Mouse (Mus musculus) liver, embryonic 15.5 days (tissue): ENCODE results near the gene Gm28635. TPM values are rescaled to one million over a fixed set of nuclear protein-coding genes. Genes with fewer than 3 reads are reported as not detected.
A peak's percentile ranks its signal among the peaks of the same experiment; 100 is the strongest.
"Not testable (repeated sequence)": the region's sequence is repeated elsewhere in the genome, so short reads cannot be mapped to it uniquely, and the experiment has no call there.

Source experiments
- ATAC-seq: fragments of 200-750 bp; cut with Nextera tagmentation; 2 replicates; pipeline ENCODE4 v1.8.0; 2017; ENCODE audit warnings: moderate number of reproducible peaks, mild to moderate bottlenecking, moderate library complexity; ENCODE audit not compliant: insufficient read depth
- H3K27ac ChIP-seq: fragments of 300-500 bp; sonication (generic); replicated peaks from 2 replicates; pipeline ENCODE4 v1.5.1; 2015; ENCODE audit warnings: mild to moderate bottlenecking, inconsistent platforms
- H3K27me3 ChIP-seq: fragments of 300-500 bp; sonication (generic); 2 replicates; pipeline ENCODE4 v1.6.1; 2015; ENCODE audit warnings: mild to moderate bottlenecking, inconsistent platforms
- H3K36me3 ChIP-seq: fragments of 300-500 bp; sonication (generic); replicated peaks from 2 replicates; pipeline ENCODE4 v1.6.1; 2015; ENCODE audit warnings: moderate library complexity, mild to moderate bottlenecking, inconsistent platforms
- H3K4me1 ChIP-seq: fragments of 300-500 bp; sonication (generic); replicated peaks from 2 replicates; pipeline ENCODE4 v1.6.1; 2015; ENCODE audit warnings: inconsistent platforms
- H3K4me2 ChIP-seq: fragments of 300-500 bp; sonication (generic); 2 replicates; pipeline ENCODE4 v1.6.1; 2015; ENCODE audit warnings: moderate library complexity, mild to moderate bottlenecking, inconsistent platforms
- H3K4me3 ChIP-seq: fragments of 300-500 bp; sonication (generic); replicated peaks from 2 replicates; pipeline ENCODE4 v1.5.1; 2015; ENCODE audit warnings: mild to moderate bottlenecking, inconsistent platforms
- H3K9ac ChIP-seq: fragments of 300-500 bp; sonication (generic); 2 replicates; pipeline ENCODE4 v1.6.1; 2015; ENCODE audit warnings: moderate library complexity, mild to moderate bottlenecking, inconsistent platforms
- H3K9me3 ChIP-seq: fragments of 300-500 bp; sonication (generic); replicated peaks from 2 replicates; pipeline ENCODE4 v1.6.1; 2016; ENCODE audit warnings: inconsistent platforms
- WGBS: fragments of 180-500 bp; shearing (Covaris S2); methylation state at CpG from one replicate; pipeline ENCODE4 v1.1.7; 2015; ENCODE audit warnings: mixed read lengths; ENCODE audit not compliant: insufficient replicate concordance; 5-methylcytosine and 5-hydroxymethylcytosine counted together
- polyA plus RNA-seq: library from polyadenylated mRNA; unstranded; fragments of >200 nt; fragmentation: Nextera tagmentation; extraction: Ambion mirVana; gene quantifications from 2 replicates; pipeline ENCODE4 v1.2.1, GENCODE M21; 2015

Gene Gm28635
- polyA plus RNA-seq, 1 experiment from 2014 or later = not detected

DNA sequence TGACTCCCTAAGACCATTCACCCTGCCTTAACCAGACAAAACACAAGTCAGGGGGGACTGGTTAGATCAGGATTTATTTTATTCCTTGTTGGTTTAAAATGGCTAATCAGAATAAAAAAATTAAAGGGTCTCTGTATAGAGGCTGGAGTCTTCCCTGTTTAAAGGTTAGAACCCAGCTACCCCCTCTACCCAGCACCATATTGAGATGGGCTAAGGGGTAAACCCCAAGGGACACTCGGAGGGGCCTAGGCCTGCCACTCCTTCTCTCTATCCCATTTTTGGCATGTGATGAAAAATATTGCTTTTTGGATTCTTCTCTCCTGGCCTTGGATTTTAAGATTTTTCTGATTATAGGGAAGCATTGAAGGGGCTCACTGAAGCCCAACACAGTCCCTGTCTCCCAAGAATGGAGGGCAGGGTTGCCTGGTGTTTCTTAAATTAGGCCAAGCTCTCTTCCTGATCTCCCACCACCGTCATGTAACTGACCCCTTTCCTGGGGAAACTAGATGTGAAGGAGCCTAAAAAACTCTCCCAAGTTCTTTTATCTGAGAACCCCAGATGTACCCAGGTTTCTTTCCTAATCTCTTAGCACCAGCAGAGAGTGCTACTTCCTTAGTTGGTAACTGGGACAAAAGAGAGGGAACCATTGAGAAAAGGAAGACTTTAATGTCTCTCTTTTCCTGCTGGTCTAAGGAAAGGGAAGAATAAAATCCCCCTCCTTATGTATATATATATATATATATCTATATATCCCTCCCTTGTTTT is 10.4 kb upstream of the Gm28635 start:
- WGBS = 57% methylated on average over 2 of the region's 2 CpGs
- no peaks in the 10 kb centered on the region for H3K9me3 ChIP-seq
- no peak overlapping the region for H3K4me2 ChIP-seq
- no peak for ATAC-seq
- H3K9ac ChIP-seq = no peak overlapping the region
- H3K27ac ChIP-seq = peak overlapping the region; percentile 58
- H3K4me1 ChIP-seq = peaks cover 24% of the 10 kb centered on the region
- no peak overlapping the region for H3K4me3 ChIP-seq
- peaks cover 89% of the 10 kb centered on the region for H3K36me3 ChIP-seq
- H3K27me3 ChIP-seq = no peaks in the 10 kb centered on the region

DNA sequence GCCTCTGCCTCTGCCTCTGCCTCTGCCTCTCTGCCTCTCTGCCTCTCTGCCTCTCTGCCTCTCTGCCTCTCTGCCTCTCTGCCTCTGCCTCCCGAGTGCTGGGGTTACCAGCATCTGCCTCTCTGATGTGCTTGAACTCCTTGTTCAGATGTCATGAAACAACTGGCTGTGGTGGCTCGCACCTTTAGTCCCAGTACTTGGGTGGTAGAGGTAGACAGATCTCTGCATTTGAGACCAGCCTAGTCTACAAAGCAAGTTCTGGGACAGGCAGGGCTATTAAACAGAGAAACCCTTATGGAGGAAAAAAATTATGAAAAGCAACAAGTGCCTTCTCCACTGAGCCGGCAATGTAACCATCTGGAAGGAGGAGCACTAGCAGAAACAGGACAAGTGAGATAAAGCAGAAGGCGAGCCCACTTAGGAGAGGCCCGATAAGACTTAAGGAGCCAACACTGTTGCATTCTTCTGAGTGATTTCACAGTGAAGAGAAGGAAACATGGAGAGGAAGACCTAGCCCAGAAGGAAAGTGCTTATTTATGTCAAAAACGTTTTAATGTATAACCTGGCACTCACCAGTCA is 4.9 kb upstream of the Gm28635 start:
- peak overlapping the region; percentile 99 for H3K27ac ChIP-seq
- peak; percentile 50 for ATAC-seq
- peak overlapping the region; percentile 52 for H3K9ac ChIP-seq
- H3K4me1 ChIP-seq = peaks cover 49% of the 10 kb centered on the region
- H3K9me3 ChIP-seq = no peaks in the 10 kb centered on the region
- 24% methylated on average over 6 of the region's 6 CpGs for WGBS
- no peaks in the 10 kb centered on the region for H3K27me3 ChIP-seq
- H3K36me3 ChIP-seq = peaks cover 50% of the 10 kb centered on the region
- peak overlapping the region; percentile 38 for H3K4me3 ChIP-seq
- H3K4me2 ChIP-seq = peak overlapping the region; percentile 64

DNA sequence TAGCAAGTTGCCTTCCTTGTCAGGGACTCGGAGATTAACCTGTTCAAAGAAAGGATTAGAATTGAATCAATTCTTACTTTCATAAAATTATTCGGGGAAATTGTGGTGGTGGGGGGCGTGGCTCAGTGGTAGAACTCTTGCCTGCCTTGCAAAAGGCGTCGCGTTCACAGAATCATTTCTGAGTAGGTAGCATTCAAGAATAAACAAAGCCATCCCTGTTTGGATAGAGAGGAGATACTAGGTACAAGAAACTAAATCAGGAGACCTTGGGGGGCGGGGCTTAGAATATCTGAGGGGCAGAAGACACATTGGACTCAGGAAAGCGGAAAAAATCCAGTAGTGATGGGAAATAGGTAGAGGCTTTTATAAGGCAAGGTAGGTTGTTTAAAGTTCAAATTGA is 1.2 kb upstream of the Gm28635 start, which contains the start of gene Tmx2:
Gene Tmx2 (minus strand): TSS at position 125 of the 400 bp plus-strand sequence.
- no peaks in the 10 kb centered on the region for H3K9me3 ChIP-seq
- no peak for ATAC-seq
- H3K4me2 ChIP-seq = peak within 1 kb of the TSS; percentile 81
- peaks cover 59% of the 10 kb centered on the region for H3K4me1 ChIP-seq
- H3K36me3 ChIP-seq = peaks cover 35% of the 10 kb centered on the region
- no peaks in the 10 kb centered on the region for H3K27me3 ChIP-seq
- H3K9ac ChIP-seq = peak within 1 kb of the TSS; percentile 87
- WGBS = 7% methylated on average over 8 of the region's 8 CpGs
- peak within 1 kb of the TSS; percentile 87 for H3K4me3 ChIP-seq
- H3K27ac ChIP-seq = peak within 1 kb of the TSS; percentile 90

DNA sequence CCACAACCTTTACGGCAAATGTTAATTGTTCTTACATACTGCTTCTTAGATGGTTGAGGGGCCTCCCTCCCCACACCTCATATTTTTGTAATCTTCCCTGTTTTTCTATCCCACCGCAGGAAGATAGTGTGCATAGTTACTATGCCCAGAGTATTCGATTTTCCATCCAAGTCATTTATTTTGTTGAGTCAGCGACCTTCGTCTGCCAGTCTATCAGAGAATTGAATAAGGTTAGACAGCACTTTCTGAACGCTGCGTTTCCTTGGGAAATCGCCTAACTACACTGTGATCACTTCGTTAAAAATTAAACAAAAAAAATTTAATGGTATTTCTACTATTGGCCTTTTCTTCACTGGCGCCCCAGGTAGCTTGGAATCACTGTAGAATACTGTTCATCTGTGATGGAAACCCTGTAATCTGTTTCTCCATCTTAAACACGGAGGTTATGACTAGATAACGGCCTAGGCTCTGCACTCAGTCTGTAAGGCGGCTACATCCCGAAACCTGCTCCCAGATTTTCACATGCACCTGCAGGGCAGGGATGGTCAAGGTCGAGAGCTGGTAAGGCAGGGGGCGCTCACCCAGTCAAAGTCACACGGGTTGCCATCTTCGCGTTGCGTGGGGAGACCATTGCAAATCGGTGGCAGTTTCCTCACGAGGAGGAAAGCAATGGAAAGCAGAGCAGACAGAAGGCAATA is 422 bp downstream of the Gm28635 start:
- H3K36me3 ChIP-seq = peaks cover 50% of the 10 kb centered on the region
- H3K4me3 ChIP-seq = peak overlapping the region; percentile 87
- no peaks in the 10 kb centered on the region for H3K27me3 ChIP-seq
- H3K9ac ChIP-seq = peak overlapping the region; percentile 61
- peaks cover 47% of the 10 kb centered on the region for H3K4me1 ChIP-seq
- peak overlapping the region; percentile 75 for H3K27ac ChIP-seq
- peak overlapping the region; percentile 80 for H3K4me2 ChIP-seq
- H3K9me3 ChIP-seq = no peaks in the 10 kb centered on the region
- ATAC-seq = peak; percentile 40
- 7% methylated on average over 22 of the region's 22 CpGs for WGBS

DNA sequence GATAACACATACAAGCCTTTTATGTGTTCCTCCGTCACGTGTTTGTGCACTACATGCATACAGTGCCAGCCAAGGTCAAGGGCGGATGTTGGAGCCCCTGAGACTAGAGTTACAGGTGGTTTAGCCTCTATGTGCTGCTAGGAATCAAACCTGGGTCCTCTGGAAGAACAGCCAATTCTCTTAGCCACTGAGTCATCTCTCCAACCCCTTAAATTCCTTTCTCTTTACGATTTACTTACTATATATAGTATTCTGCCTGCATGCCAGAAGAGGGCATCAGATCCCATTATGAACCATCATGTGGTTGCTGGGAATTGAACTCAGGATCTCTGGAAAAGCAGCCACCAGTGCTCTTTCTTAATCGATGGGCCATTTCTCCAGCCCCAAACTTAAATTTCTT is 6.3 kb downstream of the Gm28635 start:
- H3K4me3 ChIP-seq, ATAC-seq, H3K9ac ChIP-seq, H3K9me3 ChIP-seq, H3K27ac ChIP-seq, H3K27me3 ChIP-seq: not testable (repeated sequence)
- peaks cover 38% of the 10 kb centered on the region for H3K36me3 ChIP-seq
- H3K4me2 ChIP-seq = peak overlapping the region; percentile 88; the same call in 1 of the 2 replicates
- peaks cover 33% of the 10 kb centered on the region for H3K4me1 ChIP-seq
- WGBS = 69% methylated on average over 4 of the region's 5 CpGs

DNA sequence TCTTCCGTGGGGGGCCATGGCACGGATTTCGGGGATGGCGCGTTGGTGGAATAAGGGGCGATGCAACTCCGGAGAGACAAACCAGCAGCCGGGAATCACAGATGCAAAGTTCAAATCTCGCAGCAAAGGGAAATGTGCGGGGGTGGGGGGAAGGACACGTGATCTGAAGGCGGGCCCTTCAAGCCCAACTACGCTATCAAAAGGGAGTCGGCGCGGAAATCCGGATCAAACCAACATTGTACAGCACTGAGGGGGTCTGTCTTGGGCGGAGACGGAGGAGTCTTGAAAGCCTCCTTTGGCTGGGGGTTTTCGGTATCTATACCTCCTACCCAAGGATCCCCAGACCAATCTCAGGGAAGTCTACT is 7.3 kb downstream of the Gm28635 start, which contains the start of gene Selenoh:
Gene Selenoh (minus strand): TSS at position 202 of the 365 bp plus-strand sequence.
- Histone ChIP-seq H3K27me3 (no peaks in the 10 kb centered on the region), H3K27ac (peak within 1 kb of the TSS; percentile 76), H3K4me2 (peak within 1 kb of the TSS; percentile 88), H3K4me3 (peak within 1 kb of the TSS; percentile 79), H3K9ac (peak within 1 kb of the TSS; percentile 79), H3K36me3 (peaks cover 32% of the 10 kb centered on the region), H3K9me3 (no peaks in the 10 kb centered on the region), H3K4me1 (peaks cover 25% of the 10 kb centered on the region)
- under 1% methylated on average over 20 of the region's 20 CpGs for WGBS
- peak; percentile 90 for ATAC-seq

DNA sequence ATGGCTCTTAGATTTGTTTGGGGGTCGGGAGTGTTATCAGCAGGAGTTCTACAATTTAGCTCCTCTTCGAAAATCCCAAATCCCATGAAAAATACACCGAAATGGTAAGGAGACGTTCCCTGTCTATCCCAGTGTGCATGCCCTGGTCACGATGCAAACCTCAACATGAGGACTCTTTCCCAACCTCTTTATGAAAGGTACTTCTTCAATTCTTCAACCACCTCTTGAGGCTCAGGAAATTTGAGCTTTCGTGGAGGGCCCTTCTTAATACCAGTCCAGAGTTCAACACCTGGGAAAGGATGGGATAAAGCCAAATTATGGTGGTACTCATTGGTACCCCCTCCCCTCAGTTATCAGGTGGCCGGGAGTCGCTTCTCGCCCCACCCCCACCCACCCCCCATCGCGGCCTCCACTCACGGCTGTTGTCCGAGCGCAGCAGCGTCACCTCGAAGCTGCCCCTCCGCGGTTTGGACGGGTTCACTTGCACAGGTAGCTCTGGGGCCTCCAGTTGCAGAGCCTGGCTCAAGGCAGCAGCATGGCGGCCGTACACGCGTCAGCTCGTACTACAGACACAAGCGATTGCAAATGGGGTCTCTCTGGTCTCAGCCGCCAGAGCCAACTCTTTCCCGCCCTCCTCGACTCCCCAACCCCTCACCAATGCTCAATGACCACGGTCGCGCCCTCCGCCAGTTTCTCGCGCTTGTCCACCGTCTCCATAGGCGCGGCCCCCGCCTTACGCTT is 7.8 kb downstream of the Gm28635 start:
- peak overlapping the region; percentile 88 for H3K4me2 ChIP-seq
- H3K36me3 ChIP-seq = peaks cover 27% of the 10 kb centered on the region
- no peaks in the 10 kb centered on the region for H3K9me3 ChIP-seq
- peak overlapping the region; percentile 79 for H3K9ac ChIP-seq
- peak; percentile 59 for ATAC-seq
- peaks cover 25% of the 10 kb centered on the region for H3K4me1 ChIP-seq
- peak overlapping the region; percentile 79 for H3K4me3 ChIP-seq
- H3K27ac ChIP-seq = peak overlapping the region; percentile 76
- H3K27me3 ChIP-seq = no peaks in the 10 kb centered on the region
- 2% methylated on average over 39 of the region's 39 CpGs for WGBS

DNA sequence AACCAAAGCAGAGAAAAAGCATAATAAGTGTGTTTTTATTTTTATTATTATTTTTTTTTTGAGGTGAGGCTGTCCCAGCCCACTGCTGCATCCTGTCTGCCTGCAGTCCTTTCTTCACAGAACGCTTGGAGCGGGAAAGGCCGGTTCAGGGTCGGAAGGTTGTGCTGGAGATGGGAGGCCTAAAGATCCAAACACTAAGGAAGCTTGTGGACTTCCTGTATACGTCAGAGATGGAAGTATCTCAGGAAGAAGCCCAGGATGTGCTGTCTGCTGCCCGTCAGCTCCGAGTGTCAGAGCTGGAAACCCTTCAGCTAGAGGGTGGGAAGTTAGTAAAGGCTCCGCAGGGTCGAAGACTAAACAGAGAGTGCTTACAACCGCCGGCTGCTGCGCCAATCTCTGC is 11.8 kb downstream of the Gm28635 start:
- peaks cover 21% of the 10 kb centered on the region for H3K4me1 ChIP-seq
- H3K27me3 ChIP-seq = no peaks in the 10 kb centered on the region
- H3K27ac ChIP-seq = peak overlapping the region; percentile 38; the same call in 1 of the 2 replicates
- no peak for ATAC-seq
- no peak overlapping the region for H3K4me2 ChIP-seq
- no peak overlapping the region for H3K4me3 ChIP-seq
- 53% methylated on average over 12 of the region's 12 CpGs for WGBS
- H3K9me3 ChIP-seq = no peaks in the 10 kb centered on the region
- no peaks in the 10 kb centered on the region; the same call in 1 of the 2 replicates for H3K36me3 ChIP-seq
- H3K9ac ChIP-seq = no peak overlapping the region

DNA sequence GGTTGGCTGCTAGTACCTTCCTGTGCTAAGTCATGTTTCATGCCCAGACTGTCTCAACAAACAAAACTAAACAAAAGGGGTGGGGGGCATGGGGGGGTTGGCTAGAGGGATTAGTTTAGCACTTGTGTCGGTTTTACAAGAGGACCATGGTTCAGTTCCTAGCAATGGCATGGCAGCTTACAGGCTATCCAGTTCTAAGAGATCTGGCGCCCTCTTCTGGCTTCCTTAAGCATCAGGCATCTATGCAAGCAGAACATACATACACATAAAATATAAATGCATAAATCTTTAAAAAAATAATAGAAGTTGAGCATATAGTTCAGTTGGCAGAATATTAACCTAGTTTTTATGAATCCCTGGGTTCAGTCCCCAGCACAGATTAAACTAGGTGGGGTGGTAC is 15.0 kb downstream of the Gm28635 start:
- no peak overlapping the region for H3K4me2 ChIP-seq
- no peaks in the 10 kb centered on the region for H3K27me3 ChIP-seq
- 23% methylated on average over 2 of the region's 2 CpGs for WGBS
- H3K36me3 ChIP-seq = no peaks in the 10 kb centered on the region
- no peaks in the 10 kb centered on the region for H3K4me1 ChIP-seq
- no peak for ATAC-seq
- no peak overlapping the region for H3K4me3 ChIP-seq
- H3K9ac ChIP-seq = no peak overlapping the region
- H3K27ac ChIP-seq = no peak overlapping the region
- H3K9me3 ChIP-seq = no peaks in the 10 kb centered on the region

DNA sequence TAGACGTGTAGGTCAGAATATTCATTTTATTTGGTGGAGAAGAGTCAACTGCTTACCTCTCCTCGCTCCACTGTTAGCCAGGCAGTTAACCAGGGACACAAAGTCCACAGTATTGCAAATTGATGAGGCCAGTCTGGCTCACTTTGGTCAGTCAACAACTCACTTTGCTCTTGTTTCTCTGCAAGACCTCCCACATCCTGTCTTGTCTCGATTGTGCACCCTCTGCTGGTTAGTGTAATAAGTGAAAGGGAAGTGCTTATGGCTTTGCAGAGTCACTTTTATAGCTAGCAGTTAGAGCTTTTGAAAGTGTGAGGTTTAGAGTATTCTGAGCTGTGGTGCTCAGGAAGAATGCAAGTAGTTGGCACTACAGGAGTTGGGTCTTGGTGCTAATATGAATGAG is 17.6 kb downstream of the Gm28635 start:
- no peak overlapping the region for H3K4me3 ChIP-seq
- no peaks in the 10 kb centered on the region for H3K27me3 ChIP-seq
- no peak overlapping the region for H3K9ac ChIP-seq
- H3K9me3 ChIP-seq = no peaks in the 10 kb centered on the region
- no peaks in the 10 kb centered on the region for H3K36me3 ChIP-seq
- no peak overlapping the region for H3K4me2 ChIP-seq
- peak overlapping the region; percentile 60; the same call in 1 of the 2 replicates for H3K27ac ChIP-seq
- ATAC-seq = peak; percentile 66
- WGBS = 37% methylated on average over 3 of the region's 3 CpGs
- H3K4me1 ChIP-seq = no peaks in the 10 kb centered on the region
